Mouse (Mus musculus): ENCODE measurements around the gene Fam118b.

Fam118b gene

DNA sequence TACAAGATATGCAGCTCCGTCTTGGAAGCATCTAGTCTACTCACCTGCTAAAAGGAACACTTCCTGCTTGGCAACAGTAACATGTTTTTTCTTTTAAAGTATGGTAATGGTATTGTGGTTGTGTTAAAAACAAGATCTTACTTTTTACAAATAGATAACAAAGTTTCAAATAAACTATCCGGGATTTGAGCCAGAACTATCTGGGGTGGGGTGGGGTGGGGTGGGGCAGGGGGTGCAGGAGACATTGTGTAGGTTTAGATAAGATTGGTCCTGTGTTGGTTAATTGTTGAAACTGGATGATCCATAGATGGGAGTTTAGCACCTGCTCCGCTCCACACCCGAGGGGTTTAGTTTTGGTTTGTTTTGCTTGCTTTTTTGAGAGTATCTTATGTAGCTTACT is 5.2 kb downstream of the Fam118b start:
- DNase-seq, result no peak

DNA sequence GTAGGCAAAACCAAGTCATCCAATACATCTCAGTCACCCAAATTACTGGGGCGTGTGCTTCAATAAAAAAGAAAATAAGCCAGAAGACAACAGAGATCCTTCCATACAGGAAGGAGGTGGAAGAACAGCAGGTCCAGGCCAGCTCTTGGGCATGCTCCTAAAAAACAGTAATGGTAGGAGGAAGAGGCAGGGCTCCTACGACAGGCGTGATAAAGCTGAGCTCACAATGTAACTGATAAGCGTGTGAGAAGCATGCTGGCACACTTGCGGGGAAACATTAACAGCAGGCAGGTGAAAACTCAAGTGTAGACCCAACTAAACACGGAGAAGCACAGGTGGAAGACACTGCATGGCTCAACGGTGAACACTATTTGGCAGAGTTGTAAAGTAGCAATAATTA is 10.2 kb downstream of the Fam118b start:
- no peak for DNase-seq

DNA sequence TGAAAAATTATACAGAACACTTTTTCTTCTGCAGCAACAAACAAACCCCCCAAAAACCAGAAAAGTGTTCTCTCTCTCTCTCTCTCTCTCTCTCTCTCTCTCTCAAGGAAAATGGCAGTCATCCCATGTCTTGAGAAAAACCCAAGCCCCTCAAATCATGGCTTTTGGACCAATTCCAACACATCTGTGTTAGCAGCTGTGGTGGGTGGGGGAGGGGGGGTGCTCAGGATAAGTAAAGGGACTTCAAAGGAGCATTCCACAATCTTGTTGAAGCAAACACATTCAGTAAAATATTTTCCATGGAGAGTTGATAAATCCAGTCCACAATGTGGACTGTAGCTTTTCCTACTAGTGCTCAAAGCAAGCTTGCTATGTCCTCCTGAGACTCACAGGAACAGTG is 18.1 kb downstream of the Fam118b start:
- no peak for DNase-seq

DNA sequence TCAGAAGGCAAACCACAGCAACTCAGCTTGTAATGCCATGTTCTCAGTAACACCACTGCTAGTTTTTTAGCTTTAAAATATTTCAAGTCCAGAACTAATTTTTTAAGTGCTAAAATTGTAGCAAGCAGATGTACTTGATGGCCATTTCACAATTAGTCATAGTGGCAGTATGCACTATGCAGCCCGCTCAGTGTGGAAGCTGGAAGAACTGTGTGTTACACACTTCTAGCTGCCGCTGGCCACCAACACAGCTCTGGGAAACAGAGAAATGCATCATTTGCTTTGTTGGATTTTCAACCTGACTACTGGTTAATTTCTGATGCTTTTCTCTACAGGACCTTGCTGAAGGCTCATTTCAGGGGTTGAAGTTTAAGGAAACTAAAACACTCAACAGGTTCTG is 20.2 kb downstream of the Fam118b start:
- DNase-seq, result no peak

DNA sequence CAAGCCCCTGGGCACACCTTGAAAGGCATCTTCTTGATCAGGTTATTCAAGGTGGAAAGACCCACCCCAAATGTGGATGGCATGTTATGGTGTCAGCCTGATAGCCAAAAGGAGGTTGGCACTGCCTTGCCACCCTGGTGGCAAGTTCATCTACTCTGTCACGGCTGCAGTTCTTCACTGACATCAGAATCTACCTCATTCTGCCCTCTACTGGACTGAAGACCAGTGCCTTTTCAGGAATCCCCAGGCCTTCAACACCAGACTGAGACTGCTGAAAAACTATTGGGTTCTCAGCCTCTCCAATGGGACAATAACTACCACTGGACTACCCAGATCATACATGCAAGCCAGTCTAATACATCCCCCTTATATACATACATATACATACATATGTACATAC is 27.9 kb downstream of the Fam118b start:
- no peak for DNase-seq

DNA sequence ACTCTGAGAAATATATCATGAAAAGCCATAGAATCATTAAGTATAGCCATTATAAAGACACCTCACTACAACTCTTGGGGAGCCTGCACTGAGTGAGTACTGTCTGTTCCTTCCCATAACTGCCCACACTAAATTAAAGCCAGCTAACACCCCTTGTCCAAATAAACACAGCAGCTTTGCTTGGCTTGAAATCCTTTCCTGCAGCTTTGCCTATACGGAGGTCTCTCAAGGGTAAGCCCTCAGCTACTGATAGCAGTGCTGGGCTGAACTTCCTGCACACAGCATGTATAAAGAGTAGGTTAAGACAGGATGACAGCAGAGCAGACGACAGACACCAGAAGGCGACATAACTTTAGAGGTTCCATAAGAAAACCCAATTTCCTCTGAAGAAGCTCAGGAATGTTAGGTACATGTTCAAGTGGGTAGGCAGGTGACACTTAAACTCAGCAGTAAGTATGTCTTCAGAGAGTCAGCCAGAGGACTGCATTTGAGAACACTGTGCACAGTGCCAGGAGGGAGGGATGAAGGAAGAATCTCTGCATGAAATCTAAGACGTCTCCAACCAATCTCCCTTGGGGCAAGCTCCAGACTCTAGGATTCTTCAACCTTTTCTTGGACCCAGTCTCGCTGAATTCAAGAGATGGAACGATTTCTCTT is 28.6 kb downstream of the Fam118b start:
- no peak for DNase-seq

DNA sequence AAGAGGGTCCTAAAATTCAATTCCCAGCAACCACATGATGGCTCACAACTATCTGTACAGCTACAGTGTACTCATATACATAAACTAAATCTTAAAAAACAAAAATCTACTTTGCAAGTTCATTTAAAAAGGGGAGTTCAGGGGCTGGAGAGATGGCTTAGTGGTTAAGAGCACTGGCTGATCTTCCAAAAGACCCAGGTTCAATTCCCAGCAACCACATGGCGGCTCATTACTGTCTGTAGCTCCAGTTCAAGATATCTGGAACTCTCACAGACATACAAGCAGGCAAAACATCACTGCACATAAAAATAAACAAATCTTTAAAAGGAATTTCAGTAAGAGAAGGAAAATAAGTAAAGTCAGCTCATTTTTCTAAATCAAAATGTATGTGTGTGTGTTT is 29.2 kb downstream of the Fam118b start:
- no peak for DNase-seq

DNA sequence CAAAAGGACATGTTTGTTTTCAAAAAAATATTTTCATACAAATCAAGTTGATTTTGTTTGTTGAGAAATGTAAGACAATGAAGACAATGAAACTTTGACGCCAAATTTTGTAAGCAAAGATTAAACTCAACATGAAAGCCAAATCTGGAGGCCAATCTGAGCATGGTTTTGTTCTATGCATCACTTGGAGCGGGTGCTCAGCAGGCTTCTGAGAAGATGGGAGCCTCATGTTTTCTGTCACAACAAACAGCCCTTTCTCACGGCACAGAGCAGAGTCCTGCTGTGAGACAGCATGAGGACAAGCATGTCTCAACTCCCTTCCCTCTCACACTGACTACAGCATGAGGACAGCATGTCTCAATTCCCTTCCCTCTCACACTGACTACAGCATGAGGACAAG is 31.6 kb downstream of the Fam118b start:
- DNase-seq, result no peak

DNA sequence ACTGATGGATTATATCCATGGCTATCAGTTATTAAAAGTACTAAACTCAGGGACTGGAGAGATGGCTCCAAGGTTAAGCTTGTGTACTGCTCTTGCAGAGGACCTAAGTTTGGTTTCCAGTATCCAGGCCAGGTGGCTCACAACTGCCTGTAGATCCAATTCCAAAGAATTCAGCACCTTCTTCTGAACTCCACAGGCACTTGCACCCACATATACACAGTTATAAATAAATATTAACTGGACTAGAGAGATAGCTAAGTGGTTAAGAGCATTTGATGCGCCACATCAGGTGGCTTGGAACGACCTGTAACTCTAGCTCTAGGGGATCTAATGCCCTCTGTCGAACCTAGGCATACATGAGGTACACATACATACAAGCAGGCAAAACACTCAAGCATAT is 38.9 kb downstream of the Fam118b start:
- no peak for DNase-seq

DNA sequence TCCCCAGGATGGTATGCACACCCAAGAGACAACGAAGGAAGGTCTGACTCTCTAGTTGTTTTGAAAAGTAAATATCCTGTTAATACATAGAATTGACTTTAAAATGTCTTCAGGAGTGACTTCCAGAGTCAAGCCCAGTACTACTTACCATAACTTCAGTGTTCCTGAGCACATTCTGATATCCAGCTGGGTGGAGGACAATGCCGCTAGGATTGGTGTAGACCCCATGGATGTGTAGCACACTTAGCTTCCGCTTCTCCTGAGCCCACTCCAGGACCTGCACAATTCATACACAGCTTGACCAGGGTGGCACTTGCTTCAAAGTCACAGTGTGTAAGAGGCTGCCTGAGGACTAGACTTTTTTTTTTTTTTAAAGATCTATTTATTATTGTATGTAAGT is 44.1 kb downstream of the Fam118b start:
- no peak for DNase-seq

DNA sequence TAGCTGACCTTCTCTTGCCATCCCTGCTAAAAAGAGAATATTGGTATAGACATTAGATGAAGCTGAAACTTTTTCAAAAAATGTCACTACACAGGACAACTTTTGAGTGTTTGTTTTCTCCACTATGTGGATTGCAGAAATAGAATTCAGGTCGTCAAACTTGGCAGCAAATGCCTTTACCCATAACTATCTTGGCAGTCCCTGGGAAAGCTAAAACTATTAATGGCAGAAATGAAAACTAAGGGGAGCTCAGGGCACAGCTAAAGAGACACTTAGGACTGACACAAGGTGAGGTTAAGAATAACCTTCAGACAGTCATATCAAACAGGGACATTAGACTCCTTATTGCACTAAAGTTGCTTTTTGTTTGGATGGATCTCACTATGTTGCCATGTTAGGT is 49.6 kb downstream of the Fam118b start:
- no peak for DNase-seq

DNA sequence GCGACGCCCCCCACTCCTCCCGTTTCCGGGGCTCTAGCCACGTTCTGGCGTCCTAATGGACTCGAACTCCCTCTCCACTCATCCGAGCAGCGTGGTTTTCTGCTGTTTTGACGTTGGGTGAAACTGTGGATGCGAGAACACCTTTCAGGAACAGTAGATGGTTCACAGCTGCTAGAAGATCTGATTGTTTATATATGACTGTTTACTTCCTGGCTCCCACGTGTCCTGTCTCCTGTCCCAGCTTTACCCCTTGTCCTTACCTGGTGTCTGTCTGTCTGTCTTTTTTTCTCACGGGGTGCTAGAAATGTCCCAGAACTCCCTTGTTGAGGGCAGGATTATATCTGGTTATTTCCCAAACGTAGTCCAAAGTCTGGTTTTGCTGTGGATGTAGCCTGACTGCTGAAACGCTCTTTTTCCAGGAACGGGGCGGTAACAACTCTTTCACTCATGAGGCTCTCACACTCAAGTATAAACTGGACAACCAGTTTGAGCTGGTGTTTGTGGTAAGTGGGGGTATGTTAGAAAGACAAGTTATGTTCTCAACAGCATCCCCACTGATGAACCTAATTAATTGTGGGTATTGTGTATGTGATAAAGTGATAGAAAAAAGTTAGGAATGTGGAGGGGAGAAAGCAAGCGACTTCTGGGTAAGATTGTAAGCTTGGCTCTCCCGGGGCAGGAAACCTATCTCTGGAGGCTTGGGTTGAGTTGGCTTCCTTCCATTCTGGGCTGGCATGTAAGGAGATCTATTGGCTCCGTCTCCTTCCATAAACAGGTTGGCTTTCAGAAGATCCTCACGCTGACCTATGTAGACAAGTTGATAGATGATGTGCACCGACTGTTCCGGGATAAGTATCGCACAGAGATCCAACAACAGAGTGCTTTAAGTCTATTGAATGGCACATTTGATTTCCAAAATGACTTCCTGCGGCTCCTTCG is 55.8 kb downstream of the Fam118b start:
- no peak for DNase-seq

DNA sequence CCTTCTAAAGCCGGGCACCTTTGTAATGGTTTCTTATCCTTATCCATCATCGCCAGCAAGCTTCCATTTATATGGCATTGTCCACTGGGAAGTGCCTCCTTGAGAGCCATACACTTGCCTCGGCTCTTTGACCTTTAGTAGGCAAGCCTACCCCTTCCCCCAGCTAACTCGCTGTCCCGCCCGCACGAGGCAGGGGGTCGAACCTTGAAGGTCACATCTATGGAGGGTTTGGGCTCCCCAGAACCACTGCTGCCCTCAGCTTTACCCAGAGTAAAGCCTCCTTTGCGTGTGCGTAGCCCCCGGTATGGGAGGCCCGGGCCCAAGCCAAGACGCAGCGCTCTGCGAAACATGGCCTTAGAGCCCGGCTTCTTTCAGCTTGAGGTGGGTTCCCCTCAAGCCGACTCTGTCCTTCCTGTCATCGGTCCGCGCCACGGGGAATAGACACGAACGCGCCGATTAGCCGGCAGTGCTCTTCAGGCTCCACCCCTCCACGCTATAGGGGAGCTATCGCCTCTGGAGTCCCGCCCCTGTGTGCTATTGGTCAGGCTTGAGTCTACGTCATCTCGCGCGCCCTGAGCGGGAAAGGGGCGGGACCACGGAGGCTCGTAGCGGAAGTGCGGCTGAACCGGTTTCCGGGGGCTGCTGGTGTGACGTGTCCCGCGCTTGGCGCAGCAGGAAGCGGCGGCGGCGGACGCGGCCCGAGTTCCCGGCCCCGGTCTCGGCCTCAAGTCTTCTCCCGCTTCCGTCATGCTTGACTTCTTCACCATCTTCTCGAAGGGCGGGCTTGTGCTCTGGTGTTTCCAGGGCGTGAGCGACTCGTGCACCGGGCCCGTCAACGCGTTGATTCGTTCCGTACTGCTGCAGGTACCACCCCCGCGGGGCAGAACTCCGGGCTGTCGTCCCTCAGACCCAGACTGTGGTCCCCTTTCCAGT is 56.8 kb downstream of the Fam118b start, which contains the start of gene Foxred1:
Gene Foxred1, minus strand, starts transcription at position 514 of the 933 bp plus-strand sequence.
- peak; percentile 99 for DNase-seq

DNA sequence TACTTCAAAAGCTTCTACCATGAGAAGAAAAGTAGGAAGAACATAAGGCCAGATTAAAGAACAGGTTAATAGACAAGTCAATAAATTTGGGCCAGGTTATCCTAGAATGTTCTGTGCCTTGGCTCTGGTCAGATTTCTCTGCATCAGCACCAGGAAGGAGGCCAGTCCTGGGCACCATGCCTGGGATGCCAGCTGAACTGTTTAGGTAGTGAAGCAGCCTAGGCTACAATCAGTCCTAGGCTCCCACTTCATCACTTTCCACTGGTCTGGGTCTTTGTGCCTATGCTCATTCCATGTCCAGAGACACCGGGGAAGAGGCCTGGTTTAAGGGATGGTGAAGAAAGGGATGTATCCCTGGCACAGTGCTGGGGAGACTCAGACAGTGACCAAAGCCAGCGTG is 63.2 kb downstream of the Fam118b start:
- no peak for DNase-seq

DNA sequence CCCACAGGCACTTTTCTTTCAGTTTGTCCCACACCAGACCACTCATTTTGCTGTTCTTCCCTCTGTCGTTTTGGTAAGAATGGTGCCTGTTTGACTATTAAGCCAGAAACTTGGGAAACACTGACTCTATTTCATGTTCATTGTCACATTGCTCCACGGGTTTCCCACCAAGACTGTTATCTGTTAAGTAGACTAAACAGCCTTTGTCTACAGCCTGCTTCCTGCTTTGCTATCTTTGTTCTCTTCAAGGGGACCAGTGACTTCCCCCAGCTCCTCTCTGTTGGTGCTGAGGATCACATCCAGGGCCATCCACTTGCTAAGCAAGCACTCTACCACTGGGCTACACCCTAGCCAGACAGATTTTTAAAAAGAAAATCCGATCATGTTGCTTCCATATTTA is 64.1 kb downstream of the Fam118b start:
- no peak for DNase-seq

DNA sequence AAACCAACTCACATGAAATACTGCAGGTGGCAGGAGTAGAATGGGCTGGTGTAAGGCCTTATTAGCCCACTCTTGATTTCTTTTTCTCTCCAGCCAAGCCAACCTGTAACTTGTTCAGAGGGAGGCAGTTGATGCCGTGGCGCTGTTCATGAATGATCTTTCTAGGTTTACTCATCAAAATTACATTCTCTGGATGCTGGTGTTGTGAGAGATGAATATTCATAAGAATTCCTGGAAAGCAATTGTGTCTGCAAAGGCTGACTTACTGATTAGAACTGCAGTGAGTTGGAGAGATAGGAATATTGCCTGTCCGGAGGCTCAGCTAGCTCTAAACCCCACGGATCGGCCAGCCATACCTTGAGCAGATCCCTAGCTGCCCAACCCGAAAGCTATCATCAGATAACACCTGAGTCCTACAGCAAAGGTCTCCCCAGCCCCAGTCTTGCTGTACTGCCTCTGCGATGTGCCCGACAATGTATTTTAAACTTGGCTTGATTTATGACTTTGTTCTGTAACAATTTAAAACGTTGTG is 67.0 kb downstream of the Fam118b start:
- DNase-seq, result no peak

DNA sequence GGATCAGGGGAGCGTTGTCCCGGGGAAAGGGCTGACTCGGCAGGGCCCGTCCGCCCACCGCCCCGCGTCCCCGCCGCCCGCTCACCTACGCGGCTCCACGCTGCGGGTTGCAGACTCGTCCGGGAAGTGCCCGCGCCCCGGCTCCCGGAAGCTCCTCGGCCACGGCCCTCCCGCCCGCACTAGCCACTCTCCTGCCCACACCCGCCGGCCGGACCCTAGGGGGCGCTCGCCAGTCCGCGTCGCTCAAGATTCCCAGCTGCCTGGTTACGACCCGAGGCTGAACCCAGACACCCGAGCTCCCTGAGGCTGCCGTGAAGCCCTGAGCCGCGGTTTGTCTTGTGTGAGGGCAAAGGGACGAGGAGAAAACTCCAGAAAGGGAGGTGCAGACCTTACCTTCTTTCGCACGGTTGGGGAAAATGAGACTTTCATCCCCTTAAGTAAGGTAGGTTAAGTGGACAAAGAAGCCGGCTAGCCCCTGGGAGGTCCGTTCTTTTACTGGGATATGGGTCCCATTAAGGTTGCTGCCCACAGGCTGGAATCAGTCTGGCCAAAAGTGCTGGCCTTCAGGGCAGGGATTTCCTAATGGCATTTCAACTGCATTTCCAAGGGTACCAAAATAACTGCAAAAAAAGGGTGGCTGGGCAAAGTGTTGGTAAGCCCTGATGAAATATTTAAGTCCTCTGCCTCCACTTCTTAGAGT is 67.7 kb downstream of the Fam118b start, which contains the start of the genes Srpr and Tirap:
Gene Srpr, plus strand, starts transcription at position 404 of the 700 bp plus-strand sequence.
Gene Tirap, minus strand, starts transcription at position 520 of the 700 bp plus-strand sequence.
- peak; percentile 86 to 93 for DNase-seq

DNA sequence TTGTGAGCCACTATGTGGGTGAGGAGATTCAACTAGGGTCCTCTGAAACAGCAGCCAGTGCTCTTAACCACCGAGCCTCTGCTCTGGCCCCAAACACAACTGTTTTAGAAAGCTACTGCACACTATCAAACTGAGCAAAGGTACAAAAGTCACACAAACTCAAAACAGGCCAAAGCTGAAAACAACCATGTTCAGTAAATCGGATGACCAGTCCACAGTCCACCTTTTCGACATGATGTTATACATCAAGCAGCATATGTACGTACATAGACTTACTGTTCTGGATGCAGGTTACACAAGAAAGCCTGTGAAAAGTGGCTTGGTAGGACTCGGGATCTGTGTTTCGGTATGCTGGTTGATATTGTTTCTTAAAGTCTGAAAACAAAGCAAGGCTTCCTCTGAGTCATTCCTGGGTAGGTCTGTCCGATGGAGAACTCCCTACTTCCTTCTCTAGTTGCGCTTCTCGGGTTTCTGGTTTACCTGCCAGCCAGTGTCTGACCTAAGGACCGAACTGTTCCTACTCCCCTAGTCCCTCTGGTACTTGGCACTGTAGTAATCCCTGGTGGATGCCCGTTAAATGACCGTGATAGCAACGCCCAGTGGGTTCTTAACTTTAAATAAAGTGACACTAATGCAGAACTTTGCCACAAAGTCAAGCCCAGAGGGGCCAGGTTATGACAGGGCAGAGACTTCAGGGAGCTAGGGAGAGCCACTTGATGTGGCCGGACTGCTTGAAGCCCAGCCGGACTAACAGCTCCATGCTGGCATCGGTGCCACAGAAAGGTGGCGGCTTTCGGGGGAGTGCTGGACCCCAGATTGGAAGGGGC is 68.4 kb downstream of the Fam118b start:
- no peak for DNase-seq

DNA sequence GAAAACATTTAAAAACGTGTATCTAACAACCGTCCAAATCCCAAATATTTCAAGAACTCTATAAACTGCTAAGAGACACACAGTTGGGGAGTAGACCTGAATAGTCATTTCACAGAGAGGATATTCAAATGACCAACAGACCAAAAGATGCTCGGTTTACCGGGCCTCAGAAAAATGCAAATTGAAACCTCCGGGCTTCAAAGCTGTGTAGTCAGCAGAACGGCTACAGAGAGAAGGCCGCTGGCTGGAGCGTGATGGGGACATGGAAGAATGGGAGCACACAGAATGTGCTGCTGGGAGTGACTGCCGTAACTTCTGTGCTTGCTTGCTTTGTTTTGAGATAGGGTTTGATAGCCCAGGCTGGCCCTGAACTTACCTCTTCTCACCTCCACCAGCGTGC is 69.3 kb downstream of the Fam118b start:
- no peak for DNase-seq

DNA sequence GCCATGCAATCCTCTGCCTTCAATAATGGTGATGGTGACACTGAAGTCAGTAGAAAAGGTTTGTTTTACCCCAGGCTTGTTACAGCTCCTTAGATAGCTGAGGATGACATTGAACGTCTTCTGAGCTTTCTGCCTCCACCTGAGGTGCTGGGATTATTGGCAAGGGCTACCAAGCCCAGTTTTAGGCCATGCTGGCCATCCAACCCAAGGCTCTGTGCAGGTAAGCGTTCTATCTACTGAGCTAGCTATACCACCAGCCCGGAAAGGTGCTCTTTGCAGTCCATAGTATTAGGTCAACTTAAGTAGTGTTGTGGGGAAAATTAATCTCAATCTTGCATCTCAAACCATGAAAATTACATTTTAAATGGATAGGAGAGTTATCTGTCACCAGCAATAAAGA is 70.0 kb downstream of the Fam118b start:
- DNase-seq, result no peak

DNA sequence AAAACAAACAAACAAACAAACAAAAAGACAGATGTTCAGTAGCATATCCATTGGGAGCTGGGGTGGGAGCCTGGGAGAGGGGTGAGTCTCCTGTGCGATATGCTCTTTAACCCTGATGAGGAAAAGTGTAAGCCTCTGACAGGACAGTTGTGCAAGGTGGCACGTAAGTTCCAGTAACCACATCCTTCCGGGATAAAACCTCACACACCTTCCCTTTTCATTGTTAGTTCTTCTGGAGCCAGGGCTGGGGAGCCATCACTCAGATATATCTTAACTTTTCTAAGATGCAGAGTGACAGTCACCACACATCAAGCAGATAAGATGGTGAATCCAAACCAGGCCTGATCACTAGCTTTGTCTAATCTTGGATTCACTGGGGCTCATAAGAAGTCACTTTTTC is 73.6 kb downstream of the Fam118b start:
- no peak for DNase-seq

All from kidney, adult 8-10 months (tissue).